Mouse (Mus musculus): ENCODE measurements around the gene Slmap.
A peak's percentile ranks its signal among the peaks of the same experiment; 100 is the strongest.

Gene Slmap

DNA sequence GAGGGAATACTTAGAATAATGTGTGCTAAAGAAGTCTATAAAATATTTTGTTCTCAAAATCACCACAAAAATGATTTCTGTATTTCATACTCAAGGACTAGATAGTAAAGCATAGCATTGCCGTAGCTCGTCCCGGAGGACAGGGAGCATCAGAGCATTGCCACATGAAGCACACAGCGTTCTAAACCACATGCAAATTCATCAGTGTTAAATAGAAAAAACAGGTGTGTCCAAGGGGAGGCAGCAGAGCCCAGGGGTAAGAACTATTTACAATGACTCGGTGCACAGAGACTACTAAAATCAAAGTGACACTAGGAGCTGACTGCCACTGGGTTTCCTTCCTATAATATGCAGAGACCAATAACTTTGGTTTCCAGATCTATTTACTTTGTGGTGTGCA is 57.0 kb downstream of the Slmap start:
- DNase-seq (ENCODE audit: low read depth, low spot score), result no peak

DNA sequence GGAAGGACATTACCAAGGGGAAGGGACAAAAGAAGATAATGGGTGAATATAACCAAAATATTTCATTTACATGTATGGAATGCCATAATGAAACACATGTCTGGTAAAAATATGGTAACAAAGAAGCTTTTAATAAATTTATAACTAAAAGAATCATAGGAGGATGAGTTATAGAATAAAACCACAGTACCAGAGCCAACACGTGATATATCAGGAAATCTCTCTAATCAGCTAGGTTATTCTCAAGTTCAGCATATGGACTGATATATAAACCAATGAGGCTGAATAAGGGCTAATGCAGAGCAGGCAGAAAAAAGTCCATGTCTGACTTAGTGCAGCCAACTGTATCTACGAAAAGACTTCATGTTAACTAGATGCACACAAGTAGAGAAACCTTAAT is 58.3 kb downstream of the Slmap start:
- no peak for DNase-seq (ENCODE audit: low read depth, low spot score)

DNA sequence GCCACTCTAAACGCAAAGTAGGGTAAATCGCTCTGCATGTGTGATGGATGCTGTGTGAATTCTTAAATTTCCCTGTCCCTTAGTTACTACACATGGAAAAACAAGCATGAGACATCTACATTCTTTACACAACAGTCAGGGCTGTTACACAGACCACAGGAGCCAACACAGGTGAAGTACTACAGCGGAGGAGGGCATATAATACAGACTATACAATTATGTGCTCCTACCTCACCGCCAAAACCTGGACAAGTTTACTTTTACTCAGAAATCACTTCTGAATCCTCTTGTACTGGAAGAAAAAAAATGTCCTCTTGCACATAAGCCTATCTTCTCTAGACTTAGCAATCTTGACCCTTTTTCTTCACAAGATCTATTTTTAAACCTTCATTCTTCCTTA is 66.8 kb downstream of the Slmap start:
- no peak for DNase-seq (ENCODE audit: low read depth, low spot score)

DNA sequence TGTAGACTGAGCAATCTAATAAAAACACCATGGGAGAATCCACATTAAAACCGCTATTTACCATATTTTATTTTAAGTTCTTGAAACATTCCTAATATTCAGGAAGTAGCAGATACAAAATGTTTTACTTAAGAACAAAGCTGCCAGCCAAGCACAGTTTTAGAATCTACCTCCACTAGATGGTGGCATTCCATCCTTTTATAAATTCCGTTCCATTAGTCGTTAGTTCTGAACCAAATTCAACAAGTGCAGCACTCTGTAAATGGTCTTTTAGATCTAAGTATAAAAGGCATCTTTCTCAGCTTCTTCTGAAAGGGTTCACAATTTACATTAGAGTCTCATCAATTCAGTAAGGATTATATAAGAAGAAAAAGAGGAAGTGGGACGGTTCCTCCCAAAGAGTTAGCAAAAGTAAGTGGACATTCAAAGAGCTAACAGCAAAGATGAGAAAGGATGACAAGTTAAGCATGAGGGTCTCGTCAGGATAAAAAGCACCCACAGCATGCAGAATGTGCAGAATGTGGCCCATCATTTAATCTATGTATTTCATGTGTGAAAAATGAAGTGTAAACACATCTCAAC is 68.1 kb downstream of the Slmap start:
- DNase-seq (ENCODE audit: low read depth, low spot score), result no peak

DNA sequence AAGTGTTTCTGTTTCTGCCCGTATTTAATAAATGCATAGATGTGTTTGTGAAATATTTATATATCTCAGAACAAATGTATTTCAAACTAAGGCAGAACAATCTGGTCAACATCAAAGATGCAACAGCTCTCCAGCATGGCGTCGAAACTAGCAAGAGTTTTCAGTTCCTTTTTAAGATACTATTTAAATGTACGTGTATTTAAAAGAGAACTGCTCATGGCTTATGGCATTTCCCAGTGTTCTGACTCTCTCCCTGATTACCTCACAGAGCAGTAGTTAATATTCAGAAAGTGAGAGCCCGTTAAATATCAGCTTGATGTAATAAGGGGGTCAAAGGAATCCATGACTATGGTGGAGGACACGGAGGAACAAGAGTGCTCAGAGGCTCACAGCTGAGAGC is 68.8 kb downstream of the Slmap start:
- DNase-seq (ENCODE audit: low read depth, low spot score), result no peak

DNA sequence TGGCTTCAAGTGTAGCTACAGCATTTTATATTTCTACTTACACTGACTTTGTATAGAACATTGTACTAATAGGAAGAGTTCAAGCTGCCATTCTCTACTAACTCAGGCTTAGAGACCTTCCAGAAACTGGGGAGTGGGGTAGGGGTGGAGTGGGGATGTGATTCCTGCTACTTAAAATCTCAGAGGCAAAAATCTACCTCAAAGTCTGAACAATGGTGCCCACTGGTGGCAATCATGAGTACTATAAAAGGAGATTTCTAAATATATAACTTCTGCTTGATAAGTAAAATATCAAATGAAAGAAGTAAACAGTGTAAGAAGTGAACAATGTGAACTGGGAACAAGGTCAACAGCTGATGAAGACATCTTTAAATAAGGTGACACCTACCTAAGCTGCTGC is 75.2 kb downstream of the Slmap start:
- DNase-seq (ENCODE audit: low read depth, low spot score), result peak; percentile 30

DNA sequence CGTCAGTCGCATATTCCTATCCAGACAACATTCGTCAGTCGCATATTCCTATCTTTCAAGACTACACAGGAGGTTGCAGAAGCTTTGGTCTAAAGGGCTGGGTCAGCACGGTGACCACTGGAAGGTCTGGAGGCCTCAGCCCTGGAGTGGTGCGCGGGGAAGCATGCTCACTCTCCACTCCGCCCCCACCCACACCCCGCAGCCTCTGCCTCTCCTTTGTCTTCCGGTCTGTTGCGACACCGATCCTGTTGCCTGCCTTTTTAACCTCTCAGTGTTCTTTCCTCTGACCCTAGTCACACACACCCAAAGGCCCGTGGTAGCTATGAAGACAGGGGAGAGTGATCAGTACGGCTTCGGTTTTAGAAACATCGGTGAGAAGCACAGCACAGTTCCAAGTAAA is 79.9 kb downstream of the Slmap start:
- peak; percentile 51 for DNase-seq (ENCODE audit: low read depth, low spot score)

DNA sequence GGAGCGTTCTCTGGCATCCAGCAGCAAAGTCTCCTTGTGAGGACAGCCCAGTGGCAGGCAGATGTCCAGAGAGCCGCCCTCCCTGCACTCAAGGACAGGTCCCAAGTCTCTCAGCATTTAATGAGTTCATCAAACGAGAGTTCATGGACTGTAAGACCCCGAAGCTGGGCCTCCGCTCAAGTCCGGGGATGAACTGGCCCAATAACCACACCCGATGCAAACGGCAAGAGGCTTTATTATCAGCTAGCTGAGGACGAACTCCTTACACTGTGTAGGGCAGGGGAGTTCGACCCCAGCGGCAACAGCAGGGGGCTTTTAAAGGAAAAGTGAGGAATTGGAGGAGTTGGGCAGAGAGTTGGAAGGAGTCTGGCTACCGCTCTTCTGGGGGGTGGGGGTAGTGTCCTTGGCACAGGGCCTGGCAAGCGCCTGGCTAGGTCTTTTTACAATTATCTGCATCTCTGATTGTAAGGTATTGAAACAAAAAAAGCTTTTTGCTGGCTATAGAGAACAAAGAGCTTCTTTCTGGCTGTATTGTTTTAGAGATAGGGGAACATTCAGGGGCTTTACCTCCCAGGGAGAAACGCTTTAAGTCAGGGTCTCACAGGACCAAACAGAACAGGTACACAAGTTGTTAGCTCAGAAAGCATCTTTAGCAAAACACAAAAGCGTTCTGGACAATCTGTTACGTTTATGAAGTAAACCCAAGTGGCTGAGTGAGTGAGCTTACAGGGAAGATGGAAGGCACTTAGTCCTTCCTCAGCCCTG is 84.5 kb downstream of the Slmap start:
- DNase-seq (ENCODE audit: low read depth, low spot score), result peak; percentile 56

DNA sequence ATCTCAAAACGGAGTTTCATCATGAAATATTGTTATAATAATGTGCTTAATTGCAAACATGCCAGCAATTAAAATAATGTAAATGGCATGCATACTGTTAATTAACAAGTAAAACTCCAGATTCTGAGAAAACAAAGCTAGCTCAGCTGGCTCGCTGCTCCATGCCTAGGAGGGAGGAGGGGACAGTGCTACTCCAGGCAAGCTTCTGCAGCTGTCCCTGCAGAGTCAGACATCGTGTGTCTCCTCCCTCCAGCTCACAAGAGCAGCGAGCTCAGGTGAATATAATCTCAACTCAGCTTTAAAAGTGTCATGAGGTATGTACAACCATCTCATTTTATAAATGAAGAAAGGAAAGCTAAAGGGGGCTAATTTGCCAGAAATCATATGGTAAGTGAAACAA is 86.2 kb downstream of the Slmap start:
- no peak for DNase-seq (ENCODE audit: low read depth, low spot score)

DNA sequence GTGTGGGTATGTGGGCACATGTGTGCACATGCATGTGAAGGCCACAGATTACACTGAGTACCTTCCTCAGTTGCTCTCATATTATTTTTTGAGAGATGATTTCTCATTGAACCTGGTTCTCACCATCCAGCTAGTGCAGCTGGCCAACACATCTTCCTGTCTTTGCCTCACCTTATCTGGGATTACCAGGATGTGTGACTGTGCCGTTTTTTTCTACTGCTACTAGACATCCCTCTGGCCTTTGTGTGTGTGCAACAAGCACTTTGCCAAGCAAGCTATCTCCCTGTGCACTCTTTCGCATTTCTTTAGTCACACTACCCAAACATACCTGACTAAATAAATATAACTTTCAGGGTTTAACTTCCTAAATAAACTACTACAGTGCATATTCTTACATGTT is 87.5 kb downstream of the Slmap start:
- no peak for DNase-seq (ENCODE audit: low read depth, low spot score)

DNA sequence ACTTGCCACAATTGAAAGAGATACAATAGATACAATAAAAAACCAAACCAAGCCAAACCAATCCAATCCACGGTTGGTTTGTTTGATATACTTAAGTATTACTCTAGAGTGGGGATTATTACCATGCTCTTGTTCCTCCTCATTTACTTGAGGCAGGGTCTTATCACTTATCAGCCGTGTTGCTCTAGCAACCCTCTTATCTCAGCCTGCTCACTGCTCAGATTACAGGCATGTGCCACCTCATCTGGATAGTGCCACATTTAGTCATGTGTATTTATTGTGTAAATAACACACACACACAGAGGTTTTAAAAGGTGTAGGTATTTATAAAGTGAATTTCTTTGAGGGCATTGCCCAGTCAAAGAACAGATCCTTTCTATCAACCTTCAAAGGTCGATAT is 88.2 kb downstream of the Slmap start:
- DNase-seq (ENCODE audit: low read depth, low spot score), result no peak

DNA sequence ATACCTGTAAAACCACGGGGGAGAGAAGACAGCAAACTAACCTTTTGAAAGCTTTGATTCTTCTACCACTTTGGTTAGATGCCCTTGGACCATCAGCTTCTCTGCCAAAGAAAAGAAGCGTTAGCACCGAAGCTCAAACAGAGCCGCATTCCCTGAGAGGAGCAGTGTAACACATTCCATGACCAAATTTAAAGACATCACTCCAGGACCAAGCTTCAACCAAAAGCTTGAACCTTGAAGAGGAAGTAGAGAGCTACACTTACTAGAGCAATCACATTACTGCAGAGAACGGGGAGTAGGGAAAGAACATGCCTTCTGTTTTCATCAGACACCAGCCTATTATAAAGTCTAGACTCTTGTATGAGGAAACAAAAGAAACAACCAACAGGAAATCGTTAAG is 92.2 kb downstream of the Slmap start:
- no peak for DNase-seq (ENCODE audit: low read depth, low spot score)

DNA sequence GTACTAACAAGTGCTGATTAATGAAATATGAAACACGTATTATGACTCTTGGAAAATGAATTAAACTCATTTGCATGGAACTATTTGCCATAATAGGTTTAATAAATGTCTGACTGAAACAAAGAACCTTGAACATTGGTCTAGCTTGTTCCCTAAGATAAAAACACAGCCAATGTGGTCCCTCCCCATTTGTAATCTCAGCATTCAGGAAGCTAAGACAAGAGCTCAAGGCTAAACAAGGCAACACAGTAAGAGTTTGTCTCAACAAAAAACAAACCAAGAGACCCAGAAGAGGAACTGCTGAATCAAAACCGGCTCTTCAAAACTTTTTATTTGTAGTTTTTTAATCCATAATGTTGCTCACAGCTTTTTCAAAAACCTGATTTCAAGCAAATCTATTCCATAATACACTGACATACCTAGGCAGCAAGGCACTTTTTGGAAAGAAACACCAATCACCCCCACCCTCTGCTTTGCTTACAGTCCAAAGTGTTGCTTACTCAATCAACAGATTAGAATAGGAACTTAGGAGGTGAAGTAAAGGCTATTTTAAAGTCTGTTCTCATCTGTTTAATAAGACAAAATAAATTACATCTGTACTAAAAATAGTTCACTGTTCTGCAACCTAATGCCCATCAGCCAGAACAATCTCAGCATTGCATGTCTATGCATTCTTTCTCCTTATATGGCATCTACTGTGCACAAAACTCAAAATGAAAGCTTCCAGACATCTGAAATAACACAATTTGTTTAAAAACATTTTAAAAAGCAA is 93.5 kb downstream of the Slmap start:
- DNase-seq (ENCODE audit: low read depth, low spot score), result no peak

DNA sequence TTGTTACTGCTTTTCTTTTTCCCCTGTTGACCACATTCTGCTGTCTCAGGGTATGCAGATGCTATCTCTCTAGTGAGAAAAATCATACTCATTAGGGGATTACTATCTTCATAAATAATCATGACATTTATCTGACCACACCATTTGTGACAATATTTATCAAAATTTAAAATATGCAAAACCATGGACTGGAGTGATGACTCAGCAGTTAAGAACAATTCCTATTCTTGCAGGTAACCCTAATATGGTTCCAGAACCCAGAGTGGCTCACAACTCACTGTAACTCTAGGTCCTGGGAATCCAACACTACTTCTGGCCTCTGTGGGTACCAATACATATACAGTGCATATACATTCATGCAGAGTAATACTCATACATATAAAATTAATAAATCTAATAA is 94.7 kb downstream of the Slmap start:
- no peak for DNase-seq (ENCODE audit: low read depth, low spot score)

DNA sequence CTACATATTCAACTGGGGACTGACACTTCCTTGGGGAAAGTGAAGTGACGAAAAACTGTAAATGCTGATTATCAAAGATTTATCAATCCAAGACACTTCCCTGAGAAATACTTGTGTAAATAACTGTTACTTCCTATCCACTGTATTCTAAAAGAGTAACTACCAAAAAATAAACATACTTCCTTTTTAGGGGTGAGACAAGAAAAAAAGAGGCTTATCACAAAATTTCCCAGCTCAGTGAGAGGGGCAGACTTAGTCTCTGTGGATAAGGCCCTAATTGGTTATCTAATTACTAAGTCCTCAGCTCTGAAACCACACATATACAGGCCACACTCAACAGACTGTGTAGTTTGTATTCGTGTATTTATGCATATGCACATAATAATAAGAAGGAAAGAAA is 97.0 kb downstream of the Slmap start:
- DNase-seq (ENCODE audit: low read depth, low spot score), result no peak

DNA sequence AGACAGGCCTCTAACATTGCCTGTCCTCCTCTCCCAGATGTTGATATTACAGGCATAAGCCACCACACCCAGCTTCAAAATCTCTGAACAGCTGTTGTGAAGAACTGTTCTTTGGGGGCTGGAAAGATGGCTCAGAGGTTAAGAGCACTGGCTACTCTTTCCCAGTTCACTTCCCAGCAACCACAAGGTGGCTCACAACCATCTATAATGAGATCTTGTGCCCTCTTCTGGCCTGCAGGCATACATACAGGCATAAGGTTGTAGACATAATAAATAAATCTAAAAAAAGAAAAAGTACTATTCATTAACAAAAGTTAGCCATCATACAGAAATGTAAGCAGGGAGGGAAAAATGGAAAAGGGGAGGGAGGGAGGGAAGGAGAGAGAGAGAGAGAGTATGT is 98.4 kb downstream of the Slmap start:
- DNase-seq (ENCODE audit: low read depth, low spot score), result peak; percentile 56

DNA sequence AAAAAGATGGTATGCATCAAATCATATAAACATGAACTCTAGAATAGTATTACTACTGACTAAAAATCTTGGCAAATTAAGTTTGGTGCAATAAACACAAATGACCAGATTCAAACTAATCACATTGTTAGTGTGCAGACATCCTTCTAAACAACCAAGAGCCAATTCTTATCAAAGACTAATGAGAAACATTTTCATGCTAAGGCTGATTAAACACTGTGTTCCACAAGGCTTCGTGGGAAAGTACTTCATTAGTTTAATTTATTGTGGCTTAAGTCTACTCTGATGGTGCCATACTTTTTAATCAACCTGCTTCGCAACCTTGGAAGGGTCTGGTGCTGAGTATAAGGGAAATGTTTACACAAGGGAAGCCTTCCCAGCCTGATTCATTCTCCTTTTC is 102.4 kb downstream of the Slmap start:
- DNase-seq (ENCODE audit: low read depth, low spot score), result no peak

DNA sequence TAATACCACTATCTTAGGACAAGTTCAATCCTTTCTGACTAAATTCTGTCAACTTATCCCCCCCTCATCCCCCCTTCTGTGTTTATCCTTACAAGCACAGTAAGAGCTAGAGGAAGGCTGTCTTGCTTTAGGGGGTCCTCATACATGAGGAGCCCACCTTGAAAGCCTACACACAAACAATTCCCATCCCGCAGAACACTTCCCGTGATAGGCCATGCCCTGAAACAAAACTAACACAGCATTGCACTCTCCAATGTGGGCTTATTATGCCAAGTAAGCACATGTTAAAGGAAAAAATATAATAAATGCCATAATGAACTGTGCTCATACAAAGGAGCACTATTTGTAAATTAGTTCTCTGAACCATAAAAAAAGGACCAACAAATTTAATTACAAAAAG is 102.8 kb downstream of the Slmap start:
- no peak for DNase-seq (ENCODE audit: low read depth, low spot score)

DNA sequence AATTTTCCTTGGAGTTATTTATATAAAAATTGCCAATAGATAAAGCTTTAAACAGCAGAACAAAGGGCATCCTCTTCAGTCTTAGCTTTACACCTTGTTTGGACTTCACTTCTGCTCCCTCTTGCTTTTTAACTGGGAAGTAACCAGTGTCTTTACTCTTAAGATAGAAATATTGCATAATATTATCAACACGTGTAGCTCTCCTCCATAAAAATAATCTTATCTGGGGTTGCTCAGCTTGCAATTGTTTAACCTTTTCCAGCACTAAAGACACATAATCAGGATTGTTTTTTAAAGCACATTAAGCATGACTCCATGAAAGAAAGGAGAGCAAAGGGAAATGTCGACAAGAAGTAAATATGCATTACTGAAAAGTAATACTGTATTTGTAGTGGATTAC is 114.5 kb downstream of the Slmap start:
- DNase-seq (ENCODE audit: low read depth, low spot score), result no peak

DNA sequence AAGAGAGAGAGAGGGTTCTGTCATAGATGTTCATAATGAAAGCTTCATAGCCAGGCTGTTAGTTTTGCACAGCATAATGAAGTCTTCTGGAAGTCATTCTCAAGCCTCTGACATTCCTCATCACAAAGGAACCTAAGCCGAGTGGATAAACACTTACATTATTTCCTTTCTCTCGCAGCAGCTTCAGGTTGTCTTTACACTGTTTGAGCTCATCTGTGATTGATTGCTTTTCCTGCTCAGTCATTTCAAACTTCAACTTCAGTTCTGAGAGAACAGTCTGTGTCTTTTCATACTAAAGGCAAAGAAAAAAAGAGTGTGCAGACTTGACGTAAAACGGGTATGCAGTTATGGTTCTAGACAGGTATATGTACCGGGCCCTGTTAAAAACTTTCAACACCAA is 116.8 kb downstream of the Slmap start:
- no peak for DNase-seq (ENCODE audit: low read depth, low spot score)

DNA sequence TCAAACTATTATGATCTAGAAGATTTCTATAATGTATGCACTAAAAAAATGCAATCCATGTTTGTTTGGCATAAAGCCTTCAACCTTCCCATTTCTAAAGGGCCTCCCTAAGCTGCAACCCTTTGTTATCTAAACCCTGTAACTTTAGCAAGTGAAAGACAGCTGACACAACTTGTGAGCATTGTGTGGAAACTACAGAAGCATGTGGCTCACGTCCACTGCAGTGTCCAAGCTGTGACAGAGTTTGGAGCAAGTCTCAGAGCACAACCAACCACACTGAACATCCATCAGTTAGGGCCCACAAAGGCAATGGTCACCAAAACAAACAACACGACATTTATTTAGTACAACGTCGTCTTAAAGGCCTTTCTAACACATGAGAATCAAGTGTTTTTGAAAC is 117.6 kb downstream of the Slmap start:
- DNase-seq (ENCODE audit: low read depth, low spot score), result no peak

DNA sequence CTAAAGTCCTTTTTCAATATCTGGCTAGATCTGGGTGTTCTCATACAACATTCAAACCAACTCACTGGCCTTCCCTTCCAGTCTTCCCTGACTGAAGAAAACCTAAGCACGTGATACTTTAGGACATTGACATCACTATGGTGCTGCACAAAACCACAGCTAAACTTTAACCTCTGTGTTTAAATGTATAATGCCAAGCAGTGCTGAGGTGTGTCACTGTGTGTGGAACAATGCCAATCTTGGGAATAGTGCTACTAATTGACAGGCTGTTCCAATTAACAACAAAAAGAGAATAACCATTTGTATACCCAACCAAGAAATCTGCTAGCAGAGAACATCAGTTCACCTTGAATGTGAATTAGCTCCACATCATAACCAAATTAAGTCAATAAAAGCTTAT is 121.2 kb downstream of the Slmap start:
- no peak for DNase-seq (ENCODE audit: low read depth, low spot score)

DNA sequence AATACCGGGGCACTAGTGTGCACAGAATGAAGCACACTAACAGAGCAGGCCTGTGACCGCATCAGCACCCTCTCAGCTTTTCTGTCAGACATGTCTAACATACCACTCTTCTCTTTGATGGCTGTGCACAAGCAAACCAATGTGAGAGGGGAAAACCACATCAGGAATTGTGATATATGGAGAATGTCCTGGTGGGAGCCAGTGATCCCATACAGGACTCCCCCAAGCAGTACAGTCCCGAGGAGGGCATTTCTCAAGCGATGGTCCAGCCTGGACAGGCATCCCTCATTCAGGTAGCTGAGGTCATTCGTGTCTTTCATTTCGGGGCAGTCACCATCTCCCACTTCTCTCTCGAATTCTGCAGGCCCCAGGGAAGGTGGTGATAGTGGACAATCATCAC is 128.0 kb downstream of the Slmap start:
- DNase-seq (ENCODE audit: low read depth, low spot score), result no peak

All from R1 (cell line).